In genomic region chr16:41532661-41533551, GRCm38 (mm10) we compare ENCODE assay signal across 8 mouse cellular contexts.
DNase-seq lines count a peak whose midpoint lies in the region; ATAC-seq and TF ChIP-seq lines count a peak whose summit lies in the region.

No protein-coding gene starts in this region.

- no peak for DNase-seq in lung, postnatal 14 days
- peak; percentile 76 for DNase-seq in cerebellum, postnatal 25 days
- DNase-seq in frontal cortex, postnatal 36 days (ENCODE audit: low spot score in 2 of 2), result peak; percentile 72 to 79
- DNase-seq in layer of hippocampus, adult 2 months (ENCODE audit: low spot score in 2 of 2), result peak; percentile 53 to 79
- DNase-seq in liver, postnatal 0 days, result no peak

- H3K27me3 ChIP-seq in lung, embryonic 15.5 days, result no peaks in the 10 kb centered on the region
- H3K27me3 ChIP-seq in liver, postnatal 0 days (ENCODE audit: insufficient read depth, low read length), result peaks cover 7% of the 10 kb centered on the region; the same call in 1 of the 2 replicates
- no peaks in the 10 kb centered on the region for H3K27me3 ChIP-seq in stomach, embryonic 14.5 days (ENCODE audit: control insufficient read depth, insufficient read depth, low read length)

- H3K4me1 ChIP-seq in lung, embryonic 15.5 days, result 0 out of 2 replicates have a peak, but pooled peaks cover 5% of the 10 kb centered on the region
- H3K4me1 ChIP-seq in liver, postnatal 0 days (ENCODE audit: insufficient read depth), result no peaks in the 10 kb centered on the region
- H3K4me1 ChIP-seq in stomach, embryonic 14.5 days (ENCODE audit: control insufficient read depth, insufficient read depth, low read length), result no peaks in the 10 kb centered on the region

- H3K9ac ChIP-seq in lung, embryonic 15.5 days, result peak overlapping the region; percentile 32
- H3K9ac ChIP-seq in liver, postnatal 0 days (replicated peaks), result no peak overlapping the region
- peak overlapping the region; percentile 36; the same call in 1 of the 2 replicates for H3K9ac ChIP-seq in stomach, embryonic 14.5 days (replicated peaks; ENCODE audit: low read depth, low read length)

- ATAC-seq in lung, embryonic 15.5 days (ENCODE audit: borderline replicate concordance, extremely low read depth, low FRiP score, low TSS enrichment), result peak; percentile 83
- ATAC-seq in liver, postnatal 0 days, result no peak
- peak; percentile 79 for ATAC-seq in stomach, embryonic 14.5 days (ENCODE audit: insufficient number of reproducible peaks, insufficient read depth, low FRiP score, low read depth)
- no peak for ATAC-seq in inflammation-experienced regulatory T-cells, adult 6 months

- H3K27ac ChIP-seq in lung, embryonic 15.5 days, result no peak overlapping the region
- H3K27ac ChIP-seq in layer of hippocampus, adult 2 months, result peak overlapping the region; percentile 92
- no peak overlapping the region for H3K27ac ChIP-seq in liver, postnatal 0 days (ENCODE audit: low read depth)
- H3K27ac ChIP-seq in stomach, embryonic 14.5 days (ENCODE audit: low read length), result peak overlapping the region; percentile 30; the same call in 1 of the 2 replicates

- no peaks in the 10 kb centered on the region for H3K36me3 ChIP-seq in lung, embryonic 15.5 days
- no peaks in the 10 kb centered on the region for H3K36me3 ChIP-seq in liver, postnatal 0 days (replicated peaks; ENCODE audit: insufficient read depth, low read length)
- H3K36me3 ChIP-seq in stomach, embryonic 14.5 days (ENCODE audit: control insufficient read depth, insufficient read depth, low read length), result no peaks in the 10 kb centered on the region

- H3K4me3 ChIP-seq in lung, embryonic 15.5 days, result peak overlapping the region; percentile 47
- H3K4me3 ChIP-seq in layer of hippocampus, adult 2 months, result peak overlapping the region; percentile 58
- no peak overlapping the region for H3K4me3 ChIP-seq in liver, postnatal 0 days (ENCODE audit: low read depth, low read length)
- H3K4me3 ChIP-seq in stomach, embryonic 14.5 days (ENCODE audit: low read depth, low read length), result peak overlapping the region; percentile 51

- 2% methylated on average over 38 of the region's 38 CpGs for WGBS in lung, embryonic 15.5 days
- WGBS in liver, postnatal 0 days (ENCODE audit: insufficient replicate concordance), result 2% methylated on average over 38 of the region's 38 CpGs
- under 1% methylated on average over 38 of the region's 38 CpGs for WGBS in stomach, embryonic 14.5 days

- peak overlapping the region; percentile 96 for H3K4me2 ChIP-seq in lung, embryonic 15.5 days
- H3K4me2 ChIP-seq in liver, postnatal 0 days (ENCODE audit: low read depth, low read length), result peak overlapping the region; percentile 38
- peak overlapping the region; percentile 77 for H3K4me2 ChIP-seq in stomach, embryonic 14.5 days (replicated peaks; ENCODE audit: low read depth, low read length)

- no peak for TF ChIP-seq CTCF in layer of hippocampus, adult 2 months (conservative IDR thresholded peaks at IDR 0.05)
- no peak for TF ChIP-seq CTCF in liver, postnatal 0 days (IDR thresholded peaks at IDR 0.05; ENCODE audit: low read depth)

- no peaks in the 10 kb centered on the region for H3K9me3 ChIP-seq in lung, embryonic 15.5 days
- no peaks in the 10 kb centered on the region for H3K9me3 ChIP-seq in liver, postnatal 0 days (ENCODE audit: low read length)
- H3K9me3 ChIP-seq in stomach, embryonic 14.5 days (ENCODE audit: control insufficient read depth, low read depth, low read length), result no peaks in the 10 kb centered on the region

- TF ChIP-seq EP300 in liver, postnatal 0 days (IDR thresholded peaks at IDR 0.05; ENCODE audit: low read depth), result no peak

Comparison
In these comparisons a context has a peak if more than half of its experiments do, and no peak if none do; other contexts are left out.
1. ATAC-seq: peak in lung, embryonic 15.5 days (single experiment) and stomach, embryonic 14.5 days (single experiment); none in liver, postnatal 0 days (single experiment) and inflammation-experienced regulatory T-cells, adult 6 months (single experiment).
2. H3K27ac ChIP-seq: peak in layer of hippocampus, adult 2 months (single experiment) and stomach, embryonic 14.5 days (single experiment); none in lung, embryonic 15.5 days (single experiment) and liver, postnatal 0 days (single experiment).
3. H3K4me2 ChIP-seq: peak in every context shown above with its lines; median percentile 96 in lung, embryonic 15.5 days; 77 in stomach, embryonic 14.5 days; 38 in liver, postnatal 0 days.
4. DNase-seq: peak in cerebellum, postnatal 25 days (2 of 2), frontal cortex, postnatal 36 days (2 of 2) and layer of hippocampus, adult 2 months (2 of 2); none in lung, postnatal 14 days (single experiment) and liver, postnatal 0 days (single experiment).